Mouse (Mus musculus) cerebellum, adult (tissue): ENCODE results near the gene Pigr.
A peak's percentile ranks its signal among the peaks of the same experiment; 100 is the strongest.

ENCODE experiments used
- ATAC-seq: cut with Nextera tagmentation; 2 replicates; pipeline ENCODE4 v1.9.2; 2017; ENCODE audit warnings: mild to moderate bottlenecking, moderate library complexity, mixed read lengths; ENCODE audit not compliant: insufficient number of reproducible peaks, low FRiP score, low TSS enrichment

The Pigr gene

DNA sequence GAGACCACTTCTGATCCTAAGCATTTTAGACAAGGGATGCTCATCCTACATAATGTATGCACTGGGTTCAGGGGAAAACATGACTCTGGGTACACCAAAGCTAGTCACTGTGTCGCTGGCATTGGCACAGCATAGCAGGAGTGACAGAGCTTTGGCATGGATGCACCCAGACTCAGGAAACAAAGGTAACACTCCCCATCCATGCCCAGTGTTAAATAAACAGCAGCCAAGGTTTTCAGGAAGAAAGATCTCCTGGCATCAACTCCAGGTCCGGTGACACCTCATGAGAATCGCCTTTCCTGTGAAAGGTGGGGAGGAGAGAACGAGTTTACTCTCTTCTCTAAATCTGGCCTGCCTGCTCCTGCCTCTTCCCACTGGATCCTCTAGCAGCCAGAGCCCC, 2.2 kb downstream of the Pigr start:
- ATAC-seq, result peak; percentile 50; the same call in 1 of the 2 replicates

DNA sequence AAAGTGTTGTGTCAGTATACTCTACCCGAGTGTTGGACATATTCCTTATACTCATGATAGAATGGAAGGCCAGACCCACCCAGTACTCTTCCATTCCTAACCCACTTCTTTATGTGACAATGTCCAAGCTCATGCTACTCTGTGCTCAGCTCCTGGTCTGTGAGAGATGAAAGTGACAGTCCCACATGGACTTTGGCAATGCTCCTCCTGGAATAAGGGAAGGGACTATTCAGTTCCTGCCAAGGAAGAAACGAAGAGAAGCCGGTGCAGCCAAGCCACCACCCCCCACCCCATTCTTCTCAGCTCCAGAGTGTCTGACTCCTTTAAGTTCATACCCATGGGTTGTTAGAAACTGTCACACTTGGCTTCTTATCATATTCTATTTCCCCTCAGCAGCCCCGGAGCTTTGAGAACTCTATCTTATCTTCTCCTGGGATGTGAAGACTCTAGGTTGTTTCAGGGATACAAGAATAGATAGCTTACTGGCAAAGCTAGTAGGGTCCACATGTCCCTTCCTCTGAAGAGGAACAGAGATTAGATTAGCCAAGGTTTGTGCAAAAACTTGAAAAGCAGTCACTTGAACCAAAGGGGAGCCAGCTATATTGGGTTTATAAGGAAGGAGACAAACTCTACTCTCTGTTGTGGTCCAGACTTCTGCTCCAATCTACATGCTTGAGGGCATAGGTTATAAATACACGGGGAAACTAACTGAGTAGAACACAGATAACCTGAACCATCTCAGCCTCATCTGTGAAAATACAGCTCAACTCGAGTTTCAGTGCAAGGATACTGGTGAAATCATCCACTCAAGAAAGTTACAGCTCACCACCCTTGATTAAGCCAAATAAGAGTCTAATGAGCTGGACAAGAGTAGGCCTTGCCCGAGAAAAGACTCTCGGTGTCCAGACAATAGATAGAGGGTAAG, 3.7 kb downstream of the Pigr start:
- no peak for ATAC-seq

DNA sequence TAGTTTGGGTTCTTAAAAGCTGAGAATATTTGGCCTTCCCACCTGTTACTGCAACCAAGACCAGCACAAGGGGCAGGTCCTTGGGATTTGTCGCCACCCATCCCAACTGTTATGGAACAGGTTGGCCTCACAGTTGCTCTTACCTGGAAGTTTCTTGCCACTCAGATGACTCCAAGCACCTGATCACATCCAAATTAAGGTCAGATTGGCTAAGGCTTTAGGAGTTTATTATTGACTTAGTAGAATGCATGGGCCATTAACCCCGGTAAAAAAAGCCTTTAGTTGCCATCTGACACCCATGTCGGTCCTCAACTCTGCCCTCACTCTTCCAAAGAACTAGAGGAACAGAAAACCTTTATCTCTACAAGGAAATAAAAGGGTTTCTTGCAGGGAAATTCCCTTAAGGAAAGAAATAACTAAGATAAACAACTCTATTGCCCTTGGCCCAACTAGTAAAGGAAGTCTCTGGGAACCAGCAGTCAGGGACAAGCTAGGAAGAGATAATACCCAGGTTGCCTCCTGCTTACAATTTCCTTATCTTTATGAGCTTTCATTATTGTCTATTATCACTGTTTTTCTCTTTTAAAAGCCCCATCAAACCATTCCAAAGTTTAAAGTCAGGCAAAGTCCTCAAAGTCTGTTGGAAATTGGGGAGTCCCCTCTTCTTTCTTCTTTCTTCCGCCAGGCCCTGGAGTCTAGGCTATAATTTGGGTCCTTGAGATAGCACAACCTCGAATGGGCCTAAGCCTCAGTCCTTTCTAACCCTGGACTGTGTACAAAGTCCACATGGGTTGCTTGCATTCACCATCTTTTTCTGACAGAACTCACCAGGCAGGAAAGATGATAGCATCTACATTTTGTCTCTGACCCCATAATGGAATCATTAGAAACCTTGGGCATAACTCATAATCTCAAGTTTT, 6.0 kb downstream of the Pigr start:
- ATAC-seq, result no peak

DNA sequence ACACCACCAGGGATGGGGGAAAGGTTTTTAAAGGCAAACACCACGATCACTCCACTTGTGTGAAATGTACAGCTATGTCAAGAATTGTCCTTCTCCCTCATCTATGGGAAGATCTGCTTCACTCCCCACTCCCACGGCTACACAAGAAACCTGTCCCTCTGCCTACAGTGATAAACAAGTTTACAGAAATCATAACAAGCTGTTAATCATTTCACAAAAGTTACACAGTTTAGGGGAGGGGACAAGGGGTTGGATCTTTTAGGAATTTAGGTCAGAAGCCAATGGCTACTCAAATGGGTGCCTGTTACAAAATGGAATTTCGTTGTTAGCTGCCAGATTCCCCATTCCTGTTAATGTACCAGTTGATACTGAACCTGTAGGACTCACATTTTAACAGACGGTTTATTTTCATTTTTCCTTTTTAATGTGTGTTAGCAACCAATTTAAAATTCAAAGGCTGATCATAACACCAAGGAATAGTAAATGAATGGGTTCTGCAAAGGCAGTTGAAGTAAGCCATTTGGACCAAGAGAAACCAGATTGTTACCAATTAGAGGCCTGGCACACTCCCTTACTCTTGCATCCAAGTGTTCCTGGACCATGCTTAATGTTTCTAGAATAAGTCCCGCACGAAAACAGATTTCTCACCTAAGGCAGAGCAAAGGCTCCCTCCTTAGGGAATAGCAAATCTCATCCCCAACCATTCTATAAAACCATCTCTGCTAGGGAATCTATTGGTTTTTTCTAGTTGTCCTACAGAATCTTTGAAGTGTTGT, 8.9 kb downstream of the Pigr start:
- ATAC-seq, result peak; percentile 55; the same call in 1 of the 2 replicates

DNA sequence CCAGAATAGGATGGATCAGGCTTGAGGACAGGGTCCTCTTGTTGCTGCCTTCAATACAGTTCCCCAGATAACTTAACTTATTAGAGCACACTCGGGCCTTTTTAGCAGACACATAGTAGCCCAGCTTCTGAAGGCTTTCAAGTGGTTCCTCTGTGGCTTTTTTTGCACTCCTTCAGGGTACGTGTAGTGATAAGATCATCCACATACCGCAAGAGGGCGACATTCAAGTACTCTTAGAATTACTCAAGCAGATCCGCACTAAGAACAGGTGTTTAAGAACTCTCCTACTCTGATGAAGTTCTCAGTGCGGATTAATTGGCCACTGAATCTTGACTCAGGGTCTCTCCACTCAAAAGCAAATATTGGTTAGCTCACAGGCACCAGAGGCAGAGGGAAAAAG, 11.8 kb downstream of the Pigr start:
- no peak for ATAC-seq

DNA sequence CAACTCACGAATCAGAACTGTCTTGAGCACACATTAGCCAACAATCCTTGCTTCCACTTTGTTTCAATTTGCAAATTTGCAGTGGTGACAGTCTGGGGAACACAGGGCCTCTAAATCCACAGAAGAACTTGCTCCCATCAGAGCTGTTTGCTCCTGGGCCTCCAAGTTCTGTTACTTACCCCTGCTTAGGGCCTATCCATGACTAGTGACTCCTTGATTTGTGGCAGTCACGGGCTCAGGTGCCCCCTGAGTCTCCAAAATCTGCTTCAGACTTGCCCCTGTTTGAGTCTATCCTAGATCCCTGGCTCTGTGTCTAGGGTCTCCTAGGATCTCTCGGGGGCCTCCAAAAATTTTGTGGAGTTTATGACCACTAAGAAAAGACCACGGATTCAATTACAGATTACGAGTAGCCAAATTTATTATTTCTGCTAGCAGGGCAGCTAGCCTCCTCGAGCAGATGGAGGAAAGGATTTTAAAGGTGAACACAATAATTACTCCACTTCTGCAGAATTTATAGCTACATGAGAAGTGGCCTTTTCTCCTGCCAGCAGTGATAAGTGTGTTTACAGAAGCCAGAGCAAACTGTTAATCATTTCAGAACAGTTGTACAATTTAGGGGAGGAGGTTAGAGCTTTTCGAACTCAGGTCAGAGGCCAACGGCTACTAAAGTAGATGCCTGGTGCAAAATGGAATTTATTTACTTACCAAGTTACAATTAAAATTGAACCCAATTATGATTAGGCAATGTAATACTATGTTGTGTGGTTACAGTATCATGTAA, 14.3 kb downstream of the Pigr start:
- ATAC-seq, result no peak

DNA sequence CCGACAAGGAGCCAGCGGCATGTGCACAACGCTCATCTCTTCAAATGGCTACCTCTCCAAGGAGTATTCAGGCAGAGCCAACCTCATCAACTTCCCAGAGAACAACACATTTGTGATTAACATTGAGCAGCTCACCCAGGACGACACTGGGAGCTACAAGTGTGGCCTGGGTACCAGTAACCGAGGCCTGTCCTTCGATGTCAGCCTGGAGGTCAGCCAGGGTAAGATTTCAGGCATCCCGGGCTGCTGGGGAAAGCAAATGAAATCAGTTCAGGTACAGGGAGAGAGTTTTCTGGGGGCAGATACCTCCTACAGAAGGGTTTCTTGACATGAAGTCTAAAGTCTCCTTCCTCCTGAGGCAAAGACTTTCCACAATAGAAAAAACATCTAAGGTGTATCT, 15.1 kb downstream of the Pigr start:
- no peak for ATAC-seq

DNA sequence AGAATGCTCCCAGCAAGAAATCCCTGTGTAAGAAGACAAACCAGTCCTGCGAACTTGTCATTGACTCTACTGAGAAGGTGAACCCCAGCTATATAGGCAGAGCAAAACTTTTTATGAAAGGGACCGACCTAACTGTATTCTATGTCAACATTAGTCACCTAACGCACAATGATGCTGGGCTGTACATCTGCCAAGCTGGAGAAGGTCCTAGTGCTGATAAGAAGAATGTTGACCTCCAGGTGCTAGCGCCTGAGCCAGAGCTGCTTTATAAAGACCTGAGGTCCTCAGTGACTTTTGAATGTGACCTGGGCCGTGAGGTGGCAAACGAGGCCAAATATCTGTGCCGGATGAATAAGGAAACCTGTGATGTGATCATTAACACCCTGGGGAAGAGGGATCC, 18.0 kb downstream of the Pigr start:
- no peak for ATAC-seq

DNA sequence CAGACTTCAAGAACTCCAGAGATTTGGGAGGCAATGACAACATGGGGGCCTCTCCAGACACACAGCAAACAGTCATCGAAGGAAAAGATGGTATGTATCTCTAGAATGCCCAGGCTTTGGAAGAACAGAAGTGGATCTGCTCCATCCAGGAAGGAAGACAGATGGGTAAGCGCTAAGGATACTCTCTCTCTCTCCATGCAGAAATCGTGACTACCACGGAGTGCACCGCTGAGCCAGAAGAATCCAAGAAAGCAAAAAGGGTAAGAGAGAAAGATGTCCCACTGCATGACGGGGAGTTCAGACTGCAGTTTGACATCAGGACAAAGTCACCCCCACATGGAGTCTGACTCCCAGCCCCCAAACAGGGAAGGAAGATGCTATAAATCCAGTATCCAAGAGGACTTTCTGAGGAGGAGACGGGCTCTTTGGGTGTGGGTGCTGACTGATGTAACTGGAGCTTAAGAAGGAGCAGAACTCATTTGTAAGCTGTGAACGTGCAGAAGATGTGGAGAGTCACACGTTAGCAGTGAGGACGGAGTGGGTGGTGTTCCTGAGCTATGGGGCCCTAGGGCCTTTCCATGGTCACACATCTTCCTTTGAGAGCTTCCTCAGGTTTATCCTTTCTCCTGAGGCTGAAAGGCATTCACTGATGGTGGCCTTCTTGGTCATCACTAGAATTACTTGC, 23.2 kb downstream of the Pigr start:
- no peak for ATAC-seq

DNA sequence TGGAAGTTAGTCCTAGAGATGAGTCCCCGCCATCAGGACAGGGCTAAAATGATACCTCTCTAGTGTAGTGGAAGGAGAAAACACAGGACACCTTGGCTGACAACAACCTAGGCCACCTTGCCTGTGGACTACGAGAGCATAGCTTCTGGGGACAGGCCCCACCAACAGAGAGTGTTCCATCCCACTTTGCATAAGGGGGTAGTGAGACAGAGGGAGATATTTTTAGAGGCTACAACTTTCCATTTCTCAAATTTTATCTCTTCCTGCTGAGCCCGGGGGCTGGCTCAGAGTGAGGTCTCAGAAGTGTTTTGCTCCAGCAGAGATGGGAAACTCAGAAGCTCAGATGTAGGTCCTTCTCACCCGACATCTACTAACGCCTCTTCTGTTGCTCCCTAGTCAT, 23.9 kb downstream of the Pigr start:
- no peak for ATAC-seq

DNA sequence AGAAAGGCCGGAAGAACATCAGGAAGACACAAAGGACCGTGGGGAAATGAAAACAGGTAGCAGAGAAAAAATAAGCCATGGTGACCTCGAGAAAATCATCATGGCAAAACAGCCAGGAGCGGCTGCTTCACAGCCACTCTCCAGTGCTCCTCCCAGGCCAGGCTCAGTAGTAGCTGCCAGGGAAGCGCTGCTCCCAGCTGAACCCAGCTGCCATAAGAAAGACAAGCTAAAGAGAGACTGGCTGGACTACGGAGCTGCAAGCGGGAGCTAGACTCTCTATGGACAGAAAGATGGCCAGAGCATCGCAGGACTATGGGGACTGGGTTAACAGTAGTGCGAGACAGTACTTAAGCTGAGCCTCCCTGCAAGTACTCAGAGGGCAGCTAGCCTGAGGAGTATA, 28.3 kb downstream of the Pigr start:
- no peak for ATAC-seq

DNA sequence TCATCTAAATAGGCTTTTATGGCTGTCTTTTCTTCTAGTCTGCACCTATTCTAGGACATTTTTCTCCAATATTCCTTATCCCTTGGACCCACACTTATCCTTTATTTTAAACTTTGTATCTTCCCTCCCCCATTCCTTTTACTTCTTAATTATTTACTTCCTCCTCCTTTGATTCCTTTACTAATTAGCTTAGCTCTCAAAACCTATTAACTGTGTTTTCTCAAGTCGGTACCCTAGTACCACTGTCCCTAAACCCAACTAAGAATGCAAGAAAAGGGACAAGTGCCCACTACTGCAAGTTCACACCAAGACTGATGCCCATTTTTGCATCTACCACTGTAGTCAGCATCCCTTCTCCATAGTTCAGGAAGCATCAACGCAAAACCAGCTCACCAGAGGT, 29.2 kb downstream of the Pigr start:
- no peak for ATAC-seq

DNA sequence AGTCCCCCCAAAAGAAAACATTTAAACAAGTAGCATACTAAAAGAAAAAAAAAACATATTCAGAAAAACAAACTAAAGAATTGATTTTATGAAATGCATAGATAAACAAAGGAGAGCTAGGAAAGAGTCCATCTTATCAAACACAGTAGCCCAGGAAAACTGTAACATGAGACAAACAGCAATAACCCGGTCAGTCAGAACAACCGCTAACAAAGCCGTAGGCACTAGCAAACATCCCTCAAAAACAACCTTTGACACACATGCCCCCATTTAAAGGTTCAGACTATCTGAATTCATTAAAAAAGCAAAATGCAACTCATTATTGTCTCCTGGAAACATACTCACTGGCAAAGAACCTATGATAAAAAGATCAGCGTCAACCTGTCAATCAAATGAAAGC, 31.0 kb downstream of the Pigr start:
- ATAC-seq, result no peak

DNA sequence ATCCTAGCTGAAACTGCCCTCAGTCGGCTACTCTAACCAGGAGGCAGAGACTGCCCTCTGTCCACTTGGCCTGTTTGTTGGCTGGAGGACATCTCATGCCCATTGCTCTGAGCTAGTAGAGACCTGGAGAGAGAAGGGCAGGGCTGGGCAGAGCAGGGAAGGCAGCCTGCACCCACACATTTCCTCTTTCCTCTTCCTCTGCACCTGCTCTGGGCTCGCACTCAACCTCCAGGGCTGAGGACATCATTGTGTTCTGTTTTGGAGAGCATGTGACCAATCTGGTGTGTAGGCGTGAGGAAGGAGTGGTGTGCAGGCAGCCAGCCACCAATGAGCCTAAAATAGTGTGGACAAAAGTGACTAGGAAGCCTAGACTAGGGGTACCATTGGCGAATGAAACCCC, 37.8 kb downstream of the Pigr start:
- peak; percentile 95 for ATAC-seq

DNA sequence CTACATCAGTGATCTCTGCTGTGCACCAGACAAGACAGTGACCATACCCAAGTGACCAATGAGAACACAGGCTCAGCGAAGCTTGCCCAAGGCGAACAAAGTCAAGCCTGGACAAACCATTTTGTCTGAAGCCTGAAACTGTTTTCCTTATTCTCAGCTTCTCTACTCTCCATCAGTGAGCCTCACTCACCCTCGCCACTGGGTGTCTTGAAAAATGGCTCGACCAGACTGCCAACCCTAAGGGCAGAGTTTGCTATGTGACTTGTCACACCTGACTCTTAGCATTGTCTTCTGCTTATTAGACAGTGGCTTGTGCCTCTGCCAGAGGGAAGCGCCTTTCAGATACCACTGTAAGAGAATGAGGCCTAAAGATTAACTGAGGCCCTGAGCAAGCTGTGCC, 38.3 kb downstream of the Pigr start:
- ATAC-seq, result peak; percentile 8; the same call in 1 of the 2 replicates

DNA sequence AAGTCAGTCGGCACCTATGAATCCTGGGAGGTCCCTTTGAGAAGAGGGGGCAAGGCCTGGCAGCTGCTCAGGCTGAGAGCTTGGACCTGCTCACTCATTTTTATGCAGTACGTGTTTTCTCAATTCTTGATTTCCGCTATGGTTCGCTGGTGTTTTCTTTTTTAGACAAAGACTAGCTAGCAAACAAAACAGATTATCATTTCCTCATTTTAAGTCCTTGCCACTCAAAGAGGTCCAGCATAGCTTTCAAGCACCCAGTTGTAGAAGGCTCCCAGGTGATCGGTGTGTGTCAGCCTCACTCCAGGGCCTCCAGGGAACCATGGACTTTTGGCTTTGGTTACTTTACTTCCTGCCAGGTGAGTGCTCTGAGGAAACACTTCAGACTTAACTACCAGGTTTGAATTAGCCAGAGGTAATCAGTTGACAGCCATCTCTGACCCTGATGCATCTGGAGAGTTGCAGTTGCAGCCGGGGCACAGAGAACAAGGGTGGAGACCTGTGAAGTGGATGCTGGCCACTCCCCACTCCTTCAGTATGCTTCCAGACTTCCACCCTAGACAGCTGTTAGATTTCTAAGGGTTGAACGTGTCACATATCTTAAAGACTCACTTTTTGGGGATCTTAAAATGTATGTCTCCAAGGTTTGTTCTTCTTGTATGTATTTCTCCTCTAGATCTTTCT, 39.2 kb downstream of the Pigr start, which contains the start of gene Fcmr:
TSS of gene Fcmr (plus strand) at position 129 of the 681 bp plus-strand sequence.
- ATAC-seq, result no peak

DNA sequence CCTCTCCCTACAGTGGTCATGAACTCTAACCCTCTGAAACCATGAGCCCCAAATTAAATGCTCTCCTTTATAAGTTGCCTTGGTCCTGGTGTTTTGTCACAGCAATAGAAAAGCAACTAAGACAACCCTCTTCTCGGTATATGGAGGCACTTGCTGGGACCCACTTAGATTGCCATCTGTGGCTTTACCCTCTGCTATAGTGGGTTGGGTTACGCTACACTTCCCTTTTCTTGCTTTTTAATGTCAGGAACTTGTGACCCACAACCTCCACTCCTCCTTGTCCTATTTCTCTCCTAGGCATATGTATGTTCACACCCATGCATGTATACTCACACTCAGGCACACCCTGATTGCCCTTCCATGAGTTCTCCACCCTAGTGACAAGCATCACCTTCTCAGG, 46.4 kb downstream of the Pigr start:
- no peak for ATAC-seq

DNA sequence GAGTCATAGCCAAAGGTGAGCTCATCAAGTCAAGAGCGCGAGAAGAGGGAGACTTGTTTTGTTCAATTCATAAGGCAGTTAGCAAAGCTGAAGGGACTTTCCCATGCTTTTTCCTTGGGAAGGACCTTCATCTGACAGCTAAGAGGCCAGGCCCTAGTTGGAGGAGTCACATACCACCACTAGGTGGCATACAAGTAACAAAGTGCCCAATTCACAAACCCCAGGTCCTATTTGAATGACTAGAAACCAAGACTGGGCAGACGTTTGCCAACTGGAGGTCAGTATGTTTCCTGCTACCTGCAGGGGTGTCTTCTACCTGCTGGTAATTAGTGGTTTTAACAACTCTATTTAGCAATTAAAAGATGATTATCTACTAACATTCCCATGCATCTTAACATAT, 48.7 kb downstream of the Pigr start:
- ATAC-seq, result peak; percentile 61; the same call in 1 of the 2 replicates
